Mouse (Mus musculus) layer of hippocampus, adult 18-20 months (tissue): ENCODE results near the gene Ifnar1. TPM values are rescaled to one million over a fixed set of nuclear protein-coding genes. Genes with fewer than 3 reads are reported as not detected.

Experiments
- DNase-seq, 2 experiments: peaks; one replicate each; pipeline ENCODE4 v3.0.0; 2022; ENCODE audit warnings: low spot score in 2 of 2
- total RNA-seq, 2 experiments: library from RNA; stranded (reverse); gene quantifications; 2 replicates each; pipeline ENCODE4 v1.2.3; 2021

Gene Ifnar1
- total RNA-seq, 2 experiments from 2014 or later, result 40.9 to 44.4 TPM

DNA sequence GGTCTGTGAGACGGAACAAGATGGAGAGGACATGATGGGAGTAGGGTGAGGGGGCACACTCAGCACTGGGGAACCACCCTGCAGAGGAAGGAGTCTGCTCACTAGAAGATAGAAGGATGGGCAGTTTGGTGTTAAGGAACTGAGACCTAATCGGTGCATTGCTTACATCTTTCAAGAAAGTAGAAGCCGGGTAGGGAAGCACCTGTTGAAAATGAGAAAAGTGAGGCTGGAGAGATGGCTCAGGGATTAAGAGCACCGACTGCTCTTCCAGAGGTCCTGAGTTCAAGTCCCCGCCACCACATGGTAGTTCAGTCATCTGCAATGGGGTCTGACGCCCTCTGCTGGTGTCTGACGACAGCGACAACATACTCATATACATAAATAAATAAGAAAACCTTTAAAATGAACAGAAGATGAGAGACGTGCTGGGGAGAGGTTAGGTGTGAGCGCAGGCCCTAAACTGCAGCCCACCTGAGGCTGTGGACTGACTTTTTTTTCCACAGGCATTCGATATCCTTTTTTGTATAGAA lies 25.1 kb upstream of the Ifnar1 start:
- DNase-seq, result no peak

DNA sequence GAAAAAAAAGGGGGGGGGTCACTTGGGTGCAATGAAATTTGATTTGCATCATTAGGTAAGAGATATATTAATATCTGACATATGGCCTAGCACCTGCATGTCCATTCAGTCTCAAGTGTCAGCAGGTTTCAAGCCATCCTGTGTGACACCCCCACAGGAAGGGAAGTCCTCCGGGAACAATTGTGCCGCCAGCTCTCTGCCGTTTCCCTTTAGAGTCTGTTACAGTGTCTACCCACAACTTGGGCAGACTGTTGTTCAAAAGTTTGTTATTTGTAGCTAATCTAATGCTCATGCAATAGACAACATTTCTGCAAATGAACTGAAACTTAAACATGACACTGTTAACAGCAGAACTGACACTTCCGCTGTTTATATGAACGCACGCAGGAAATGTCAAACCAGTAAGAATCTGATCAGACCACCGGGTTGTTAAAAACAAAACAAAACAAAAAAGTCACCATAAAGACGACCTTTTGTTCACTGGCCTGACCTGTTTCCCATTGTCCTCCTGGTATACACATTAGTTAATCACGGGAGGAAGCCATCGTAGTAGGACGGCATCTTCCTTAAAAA lies 23.9 kb upstream of the Ifnar1 start:
- DNase-seq, result no peak

DNA sequence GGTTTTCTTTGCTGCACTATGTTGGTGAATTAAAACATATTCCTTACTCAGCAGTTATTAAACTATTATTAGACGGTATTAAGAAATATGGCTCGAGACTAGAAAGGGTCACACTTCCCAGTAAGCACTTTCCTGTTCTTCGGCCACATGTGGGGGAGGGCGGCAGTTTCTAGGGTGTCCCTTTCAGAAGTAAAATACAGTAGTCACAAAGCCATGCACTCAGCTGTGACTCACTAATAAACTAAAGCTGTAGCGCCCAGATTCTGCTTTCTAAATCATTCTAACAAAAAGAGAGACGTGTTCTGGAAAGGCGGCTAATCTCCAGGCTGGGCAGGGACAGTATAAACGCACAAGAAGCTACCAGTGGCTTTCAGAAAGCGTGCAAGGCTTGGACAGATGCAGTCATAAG lies 23.3 kb upstream of the Ifnar1 start:
- no peak for DNase-seq

GRCm38 (mm10) chr16:91462644-91463043 lies 22.4 kb upstream of the Ifnar1 start:
- DNase-seq, result no peak

DNA sequence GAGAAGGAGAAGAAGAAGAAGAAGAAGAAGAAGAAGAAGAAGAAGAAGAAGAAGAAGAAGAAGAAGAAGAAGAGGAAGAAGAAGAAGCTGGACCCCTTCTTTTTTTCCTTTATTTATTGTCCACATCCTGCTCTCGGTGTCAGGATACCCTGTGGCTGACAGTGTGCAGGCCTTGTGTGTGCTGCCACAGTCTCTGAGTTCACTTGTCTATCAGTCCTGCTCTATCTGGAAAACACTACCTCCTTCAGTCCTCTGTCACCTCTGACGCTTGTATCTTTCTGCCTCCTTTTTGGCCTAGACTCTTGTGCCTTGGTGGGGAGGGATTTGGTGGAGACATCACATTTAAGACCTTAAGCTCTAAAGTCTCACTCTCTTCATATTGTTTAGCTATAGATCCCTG lies 21.6 kb upstream of the Ifnar1 start:
- no peak for DNase-seq

- DNase-seq, result no peak
Measured at GRCm38 (mm10) chr16:91463836-91464400, 21.1 kb upstream of the Ifnar1 start.

DNA sequence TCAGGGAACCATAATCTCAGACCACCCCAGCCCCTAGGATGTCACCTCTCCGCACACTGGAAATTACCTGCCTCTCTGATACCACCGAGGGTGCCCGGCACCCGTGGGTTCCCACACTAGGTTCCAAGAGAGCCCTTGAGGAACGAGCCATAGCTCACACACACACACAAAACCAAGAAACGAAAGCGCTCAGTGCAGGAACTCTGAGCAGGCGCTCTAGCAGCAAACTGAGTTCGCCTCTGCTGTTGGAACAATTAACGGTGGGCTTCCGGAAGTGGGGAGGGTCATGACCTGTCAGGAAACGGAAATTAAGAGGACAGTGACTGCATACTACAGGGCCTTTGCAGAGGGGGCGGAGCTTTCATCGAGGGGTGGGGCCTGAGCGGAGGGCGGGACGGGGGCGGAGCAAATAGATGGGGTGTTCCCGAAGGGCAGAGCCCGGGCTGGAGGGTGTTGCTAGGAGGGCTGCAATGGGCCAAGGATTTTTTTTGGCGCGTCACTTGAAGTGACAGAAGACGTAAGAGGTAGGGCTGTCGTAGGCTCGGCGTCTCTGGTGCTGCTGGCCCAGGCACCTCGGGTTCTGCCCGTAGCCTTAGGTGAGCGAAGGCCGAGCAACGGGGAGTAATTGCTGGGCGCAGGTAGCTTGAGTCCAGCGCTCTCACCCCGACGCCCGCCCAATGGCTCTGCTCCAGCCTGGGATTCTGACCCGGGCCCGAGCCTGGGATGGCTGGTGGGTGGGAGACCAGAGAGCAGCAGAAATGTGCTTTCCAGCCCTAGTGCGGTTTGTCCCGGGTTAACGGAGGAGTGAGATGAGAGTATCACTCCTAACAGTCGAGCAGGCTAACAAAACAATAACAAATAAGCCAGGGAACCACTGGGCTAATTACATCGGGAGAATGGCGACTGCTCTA lies 20.2 kb upstream of the Ifnar1 start:
- peak; percentile 74 to 85 for DNase-seq

DNA sequence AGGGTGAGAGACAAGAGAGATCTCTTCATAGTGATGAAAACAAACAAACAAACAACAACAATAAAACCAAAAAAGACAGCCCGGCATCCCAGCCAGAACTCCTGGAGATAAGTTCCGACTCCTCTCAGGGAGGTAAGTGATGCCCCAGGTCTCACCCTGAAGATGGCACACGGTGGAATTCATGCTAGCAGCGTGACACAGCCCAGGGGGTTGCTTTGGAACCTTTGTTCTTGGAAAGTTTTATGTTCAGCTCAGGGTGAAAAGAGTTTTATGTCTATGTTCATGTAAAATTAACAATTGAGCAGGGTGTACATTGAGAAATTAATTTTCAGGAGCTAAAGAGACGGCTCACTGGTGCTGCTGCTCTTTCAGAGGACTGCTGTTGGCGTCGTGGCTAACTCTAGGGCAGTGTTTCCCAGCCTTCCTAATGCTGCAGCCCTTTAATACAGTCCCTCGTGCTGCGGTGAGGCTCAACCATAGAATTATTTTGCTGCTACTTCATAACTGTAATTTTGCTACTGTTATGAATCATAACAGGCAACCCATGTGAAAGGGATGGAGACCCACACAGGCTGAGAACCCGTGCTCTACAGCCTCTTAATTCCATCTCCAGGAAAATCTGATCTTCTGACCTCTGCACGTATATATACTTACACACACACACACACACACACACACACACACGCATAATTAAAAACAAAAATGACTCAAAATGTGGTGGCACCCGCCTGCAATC lies 19.4 kb upstream of the Ifnar1 start:
- no peak for DNase-seq

DNA sequence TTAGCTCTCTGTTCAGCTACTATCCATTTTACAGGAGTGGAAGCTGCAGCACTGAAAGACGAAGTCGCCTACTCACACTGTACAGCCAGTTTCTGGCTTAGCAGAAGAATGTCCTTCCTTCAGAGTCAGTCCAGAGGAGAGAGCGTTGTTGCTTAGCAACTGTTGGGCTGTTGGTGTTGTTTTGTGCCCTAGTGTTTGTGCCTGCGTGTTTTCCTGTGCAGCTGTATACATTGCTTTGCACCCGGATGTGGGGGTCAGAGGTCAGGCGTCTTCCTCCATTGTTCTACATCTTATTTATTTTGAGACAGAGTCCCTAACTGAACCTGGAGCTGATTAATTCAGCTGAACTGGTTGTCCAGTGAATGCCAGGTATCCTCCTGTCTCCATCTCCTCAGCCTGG lies 18.5 kb upstream of the Ifnar1 start:
- no peak for DNase-seq

DNA sequence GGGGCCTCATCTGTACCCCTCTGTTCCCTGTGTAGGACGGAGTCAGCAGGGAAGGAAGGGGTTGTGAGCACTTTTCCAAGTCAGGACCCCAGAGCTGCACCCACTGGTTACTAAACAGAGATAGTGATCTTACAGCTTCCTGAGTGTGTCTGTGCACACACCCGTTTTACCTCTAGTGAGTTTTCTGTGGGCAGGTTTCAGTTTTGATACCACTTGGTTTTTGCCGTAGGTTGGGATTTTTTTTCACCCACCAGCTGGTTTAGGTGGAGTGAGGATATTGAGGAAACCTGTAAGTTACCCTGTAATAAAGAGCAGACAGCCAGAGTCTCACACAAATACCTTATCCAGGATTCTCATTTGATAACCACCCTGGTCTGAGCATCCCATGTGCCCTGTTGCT lies 14.6 kb upstream of the Ifnar1 start:
- no peak for DNase-seq

GRCm38 (mm10) chr16:91471481-91471880 lies 13.6 kb upstream of the Ifnar1 start:
- no peak for DNase-seq

GRCm38 (mm10) chr16:91475753-91476152 lies 9.3 kb upstream of the Ifnar1 start:
- no peak for DNase-seq

- DNase-seq, result no peak
Measured at GRCm38 (mm10) chr16:91478067-91478466, 7.0 kb upstream of the Ifnar1 start.

- no peak for DNase-seq
Measured at GRCm38 (mm10) chr16:91480517-91480916, 4.5 kb upstream of the Ifnar1 start.

DNA sequence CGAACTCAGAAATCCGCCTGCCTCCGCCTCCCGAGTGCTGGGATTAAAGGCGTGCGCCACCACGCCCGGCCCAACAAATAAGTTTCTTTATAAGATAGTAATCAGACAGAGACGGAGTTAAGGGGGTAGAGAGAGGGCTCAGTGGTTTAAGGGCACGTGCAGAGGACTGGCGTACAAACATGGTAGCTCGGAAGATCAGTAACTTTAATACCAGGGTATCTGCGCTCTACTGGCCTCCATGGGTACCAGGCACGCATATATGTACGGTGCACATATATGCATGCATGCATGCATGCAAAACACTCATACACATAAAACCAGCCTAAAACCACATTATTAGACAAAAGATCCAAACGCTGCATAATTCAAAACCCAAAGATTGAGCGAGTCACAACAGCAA lies 651 bp upstream of the Ifnar1 start:
- no peak for DNase-seq

GRCm38 (mm10) chr16:91485841-91486240 lies 803 bp downstream of the Ifnar1 start:
- no peak for DNase-seq

DNA sequence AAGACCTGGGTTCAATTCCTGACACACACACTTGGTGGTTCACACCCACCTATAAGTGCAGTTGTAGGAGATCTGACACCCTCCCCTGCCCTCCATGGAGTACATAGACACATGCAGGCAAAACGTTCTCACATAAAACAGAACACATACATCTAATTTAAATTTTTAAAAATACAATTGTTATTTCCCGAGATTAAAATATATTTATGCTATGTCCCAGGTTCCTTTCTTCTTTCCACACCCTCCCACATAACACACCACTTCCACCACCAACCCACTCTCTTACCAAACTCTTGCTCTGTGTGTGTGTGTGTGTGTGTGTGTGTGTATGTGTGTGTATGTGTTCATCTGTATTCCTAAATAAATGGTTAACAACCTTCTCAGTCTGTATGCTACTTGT lies 3.0 kb downstream of the Ifnar1 start:
- no peak for DNase-seq

GRCm38 (mm10) chr16:91490897-91491296 lies 5.9 kb downstream of the Ifnar1 start:
- DNase-seq, result no peak

DNA sequence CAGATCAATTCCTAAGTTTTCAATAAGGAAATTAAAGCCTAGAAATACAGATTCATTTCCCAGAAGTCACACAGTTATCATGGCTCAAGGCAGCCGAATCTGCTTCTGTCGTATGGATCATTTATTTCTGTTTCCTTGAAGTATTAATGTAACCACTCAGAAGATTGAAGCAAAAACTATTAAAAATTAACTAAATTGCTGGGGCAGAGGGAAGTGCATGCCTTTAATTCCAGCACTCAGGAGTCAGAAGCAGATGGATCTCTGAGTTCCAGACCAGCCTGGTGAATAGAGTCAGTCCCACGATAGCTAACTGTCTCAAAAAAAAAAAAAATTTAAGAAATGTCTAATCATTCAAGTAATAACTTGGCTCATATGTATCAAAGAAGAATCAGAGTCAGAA lies 6.4 kb downstream of the Ifnar1 start:
- DNase-seq, result no peak

DNA sequence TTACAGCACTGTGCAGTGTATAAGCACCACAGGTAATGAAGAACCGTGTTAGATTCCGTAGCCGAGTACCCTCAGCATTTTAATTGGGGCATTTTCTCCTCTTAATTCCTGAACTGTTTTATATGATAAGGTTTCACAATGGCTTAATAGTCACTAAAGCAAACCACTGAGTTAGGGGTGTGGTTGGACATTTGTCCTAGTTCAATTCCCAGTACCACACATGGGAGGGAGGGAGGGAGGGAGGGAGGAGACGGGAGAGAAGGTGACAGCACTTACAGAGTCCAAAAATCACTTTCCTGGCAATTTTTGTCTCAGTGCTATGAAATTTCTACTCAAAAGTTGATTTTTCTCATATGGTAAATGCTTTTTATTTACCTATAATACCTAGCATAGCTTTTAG lies 10.5 kb downstream of the Ifnar1 start:
- no peak for DNase-seq

DNA sequence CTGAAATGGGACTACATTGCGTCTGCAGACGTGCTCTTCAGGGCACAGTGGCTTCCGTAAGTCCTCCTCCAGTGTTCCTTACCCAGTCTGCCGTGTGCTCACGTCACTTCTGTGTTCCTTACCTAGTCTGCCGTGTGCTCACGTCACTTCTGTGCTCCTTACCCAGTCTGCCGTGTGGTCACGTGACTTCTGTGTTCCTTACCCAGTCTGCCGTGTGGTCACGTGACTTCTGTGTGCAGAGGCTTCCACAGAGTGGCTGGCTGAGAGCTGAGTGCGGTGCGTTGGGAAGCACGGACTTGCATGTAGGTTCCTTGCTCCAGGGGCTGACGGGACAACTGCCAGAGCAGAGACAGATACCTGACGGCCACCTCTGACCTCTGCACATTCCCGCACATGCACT lies 11.2 kb downstream of the Ifnar1 start:
- DNase-seq, result no peak

DNA sequence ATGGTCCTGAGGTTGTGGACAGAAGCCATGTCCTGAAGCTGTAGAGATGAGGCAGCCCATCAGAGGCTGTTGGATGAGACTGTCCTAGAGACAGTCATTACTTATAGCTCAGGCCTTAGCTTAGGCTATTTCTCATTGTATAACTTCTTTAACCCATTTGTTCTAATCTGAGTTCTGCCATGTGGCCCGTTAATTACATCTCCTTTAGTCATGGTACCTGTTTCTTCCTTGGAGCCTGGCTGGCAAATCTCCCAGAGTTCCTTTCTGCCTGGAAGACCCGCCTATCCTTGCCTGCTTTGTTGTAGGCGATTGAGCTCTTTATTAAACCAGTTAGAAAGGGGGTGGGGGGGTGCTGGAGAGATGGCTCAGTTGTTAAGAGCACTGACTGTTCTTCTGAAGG lies 11.7 kb downstream of the Ifnar1 start:
- DNase-seq, result no peak
